Mouse (Mus musculus) midbrain, embryonic 14.5 days (tissue): ENCODE measurements at regions not wholly inside any gene's neighbourhood (a gene's known extent, or its start where the extent isn't known, plus 50 kb on each side); places are given as distances from the start of the nearest gene placed in this dataset.
A peak's percentile ranks its signal among the peaks of the same experiment; 100 is the strongest.

ENCODE experiments used
- ATAC-seq: fragments of 200-750 bp; cut with Nextera tagmentation; 2 replicates; pipeline ENCODE4 v1.8.0; 2017; ENCODE audit warnings: moderate number of reproducible peaks, moderate library complexity; ENCODE audit not compliant: low FRiP score, low TSS enrichment
- DNase-seq: peaks from one replicate; pipeline ENCODE4 v3.0.0-alpha.2; 2015
- H3K27ac ChIP-seq: fragments of 300-500 bp; sonication (generic); replicated peaks from 2 replicates; pipeline ENCODE4 v1.5.1; 2014; ENCODE audit warnings: mild to moderate bottlenecking, low read depth, low read length, moderate library complexity
- H3K27me3 ChIP-seq: fragments of 300-500 bp; sonication (generic); 2 replicates; pipeline ENCODE4 v1.6.1; 2014; ENCODE audit warnings: low read length, control low read depth, mixed read lengths; ENCODE audit not compliant: control insufficient read depth, insufficient read depth
- H3K36me3 ChIP-seq: fragments of 300-500 bp; sonication (generic); 2 replicates; pipeline ENCODE4 v1.6.1; 2014; ENCODE audit warnings: low read length, control low read depth; ENCODE audit not compliant: control insufficient read depth, insufficient read depth
- H3K4me1 ChIP-seq: fragments of 300-500 bp; sonication (generic); 2 replicates; pipeline ENCODE4 v1.6.1; 2014; ENCODE audit warnings: mild to moderate bottlenecking, antibody characterized with exemption, low read length, control low read depth; ENCODE audit not compliant: control insufficient read depth, insufficient read depth
- H3K4me2 ChIP-seq: fragments of 300-500 bp; sonication (generic); 2 replicates; pipeline ENCODE4 v1.6.1; 2014; ENCODE audit warnings: mild to moderate bottlenecking, low read length, moderate library complexity
- H3K4me3 ChIP-seq: fragments of 300-500 bp; sonication (generic); replicated peaks from 2 replicates; pipeline ENCODE4 v1.5.1; 2014; ENCODE audit warnings: low read depth, low read length
- H3K9ac ChIP-seq: fragments of 300-500 bp; sonication (generic); replicated peaks from 2 replicates; pipeline ENCODE4 v1.6.1; 2014; ENCODE audit warnings: mild to moderate bottlenecking, low read length, moderate library complexity
- H3K9me3 ChIP-seq: fragments of 300-500 bp; sonication (generic); 2 replicates; pipeline ENCODE4 v1.6.1; 2016; ENCODE audit warnings: low read length, control low read depth, mixed read lengths; ENCODE audit not compliant: control insufficient read depth
- WGBS: fragments of 180-500 bp; shearing (Covaris S2); extraction: QIAGEN DNeasy Blood & Tissue Kit; methylation state at CpG from one replicate; pipeline ENCODE4 v1.1.7; 2014; 5-methylcytosine and 5-hydroxymethylcytosine counted together

GRCm38 (mm10) chrX:11863106-11863505, 297.0 kb downstream of the Bcor start:
- ATAC-seq: no peak
- no peak overlapping the region for H3K9ac ChIP-seq
- H3K27me3 ChIP-seq: peaks cover 5% of the 10 kb centered on the region; the same call in 1 of the 2 replicates
- H3K27ac ChIP-seq: no peak overlapping the region
- no peaks in the 10 kb centered on the region for H3K9me3 ChIP-seq
- H3K36me3 ChIP-seq: no peaks in the 10 kb centered on the region
- no peak overlapping the region for H3K4me2 ChIP-seq
- DNase-seq: no peak
- 18% methylated on average over 3 of the region's 3 CpGs for WGBS
- H3K4me3 ChIP-seq: no peak overlapping the region
- 0 out of 2 replicates have a peak, but pooled peaks cover 5% of the 10 kb centered on the region for H3K4me1 ChIP-seq

GRCm38 (mm10) chrX:11873913-11874312, 286.2 kb downstream of the Bcor start:
- H3K4me3 ChIP-seq: no peak overlapping the region
- no peak overlapping the region for H3K27ac ChIP-seq
- no peak overlapping the region for H3K4me2 ChIP-seq
- no peak overlapping the region for H3K9ac ChIP-seq
- no peaks in the 10 kb centered on the region for H3K27me3 ChIP-seq
- no peaks in the 10 kb centered on the region for H3K36me3 ChIP-seq
- no peaks in the 10 kb centered on the region for H3K9me3 ChIP-seq
- DNase-seq (no peak), ATAC-seq (no peak)
- no peaks in the 10 kb centered on the region for H3K4me1 ChIP-seq
- 81% methylated on average over 6 of the region's 6 CpGs for WGBS

GRCm38 (mm10) chrX:11876636-11877035, 283.5 kb downstream of the Bcor start:
- no peak overlapping the region for H3K9ac ChIP-seq
- no peak overlapping the region for H3K4me3 ChIP-seq
- H3K9me3 ChIP-seq: no peaks in the 10 kb centered on the region
- H3K27me3 ChIP-seq: no peaks in the 10 kb centered on the region
- H3K4me1 ChIP-seq: no peaks in the 10 kb centered on the region
- H3K4me2 ChIP-seq: no peak overlapping the region
- H3K36me3 ChIP-seq: no peaks in the 10 kb centered on the region
- WGBS: 89% methylated on average over 7 of the region's 7 CpGs
- no peak for ATAC-seq
- H3K27ac ChIP-seq: no peak overlapping the region
- DNase-seq: no peak

GRCm38 (mm10) chrX:11878028-11878427, 282.1 kb downstream of the Bcor start:
- Histone ChIP-seq H3K27me3 (no peaks in the 10 kb centered on the region), H3K36me3 (no peaks in the 10 kb centered on the region), H3K9ac (no peak overlapping the region), H3K4me3 (no peak overlapping the region), H3K9me3 (no peaks in the 10 kb centered on the region), H3K4me2 (no peak overlapping the region), H3K4me1 (no peaks in the 10 kb centered on the region), H3K27ac (no peak overlapping the region)
- 74% methylated on average over 8 of the region's 8 CpGs for WGBS
- ATAC-seq (no peak), DNase-seq (no peak)

- Histone ChIP-seq H3K27ac (no peak overlapping the region), H3K4me2 (no peak overlapping the region), H3K9ac (no peak overlapping the region), H3K4me3 (no peak overlapping the region), H3K9me3 (no peaks in the 10 kb centered on the region), H3K36me3 (no peaks in the 10 kb centered on the region), H3K27me3 (no peaks in the 10 kb centered on the region), H3K4me1 (no peaks in the 10 kb centered on the region)
- 71% methylated on average over 1 of the region's 1 CpGs for WGBS
- DNase-seq (peak; percentile 25), ATAC-seq (no peak)
Measured at GRCm38 (mm10) chrX:11880972-11881371, 279.2 kb downstream of the Bcor start.

- H3K9ac ChIP-seq: no peak overlapping the region
- no peak overlapping the region for H3K4me2 ChIP-seq
- ATAC-seq (no peak), DNase-seq (no peak)
- H3K9me3 ChIP-seq: no peaks in the 10 kb centered on the region
- WGBS: 70% methylated on average over 10 of the region's 10 CpGs
- H3K4me1 ChIP-seq: no peaks in the 10 kb centered on the region
- H3K27me3 ChIP-seq: no peaks in the 10 kb centered on the region
- H3K27ac ChIP-seq: no peak overlapping the region
- H3K36me3 ChIP-seq: no peaks in the 10 kb centered on the region
- no peak overlapping the region for H3K4me3 ChIP-seq
Measured at GRCm38 (mm10) chrX:11883738-11884716, 276.1 kb downstream of the Bcor start.

- no peaks in the 10 kb centered on the region for H3K27me3 ChIP-seq
- ATAC-seq: no peak
- WGBS: 84% methylated on average over 5 of the region's 5 CpGs
Measured at GRCm38 (mm10) chrX:11892396-11892795, 267.8 kb downstream of the Bcor start.

GRCm38 (mm10) chrX:11893606-11894279, 266.4 kb downstream of the Bcor start:
- H3K4me3 ChIP-seq: no peak overlapping the region
- no peaks in the 10 kb centered on the region for H3K36me3 ChIP-seq
- H3K9ac ChIP-seq: no peak overlapping the region
- WGBS: 38% methylated on average over 10 of the region's 10 CpGs
- H3K9me3 ChIP-seq: no peaks in the 10 kb centered on the region
- H3K27me3 ChIP-seq: no peaks in the 10 kb centered on the region
- H3K4me2 ChIP-seq: no peak overlapping the region
- peak overlapping the region; percentile 52; the same call in 1 of the 2 replicates for H3K27ac ChIP-seq
- 0 out of 2 replicates have a peak, but pooled peaks cover 6% of the 10 kb centered on the region for H3K4me1 ChIP-seq
- ATAC-seq (no peak; the same call in 1 of the 2 replicates), DNase-seq (peak; percentile 42)

More at GRCm38 (mm10) chrX:11892396-11892795, 267.8 kb downstream of the Bcor start:
- Histone ChIP-seq H3K36me3 (no peaks in the 10 kb centered on the region), H3K27ac (no peak overlapping the region), H3K4me1 (0 out of 2 replicates have a peak, but pooled peaks cover 6% of the 10 kb centered on the region), H3K4me2 (no peak overlapping the region), H3K9ac (no peak overlapping the region), H3K9me3 (no peaks in the 10 kb centered on the region), H3K4me3 (no peak overlapping the region)
- DNase-seq: no peak
